Mouse (Mus musculus) left cerebral cortex, adult 2 months (tissue): ENCODE measurements around the gene Tnfsf11. TPM values are rescaled to one million over a fixed set of nuclear protein-coding genes. Genes with fewer than 3 reads are reported as not detected.

Experiments used
- DNase-seq, 2 experiments: peaks; one replicate each; pipeline ENCODE4 v3.0.0; 2021 to 2022; ENCODE audit warnings: low spot score in 2 of 2, mixed read lengths in 1 of 2; ENCODE audit errors: extremely low spot score in 1 of 2
- H3K27ac ChIP-seq: fragments of 200-600 bp; 2 replicates; pipeline ENCODE4 v1.8.1; 2022
- H3K4me3 ChIP-seq: fragments of 200-600 bp; 2 replicates; pipeline ENCODE4 v1.8.1; 2022
- CTCF ChIP-seq: fragments of 200-600 bp; IDR thresholded peaks from 2 replicates; pipeline ENCODE4 v1.8.1; 2022; ENCODE audit warnings: antibody characterized with exemption, mild to moderate bottlenecking, moderate library complexity
- intact Hi-C: fragments of 180-260 bp; cut with DNase I; formaldehyde crosslinking; loops from one replicate; pipeline ENCODE4 v1.15.1; 2025
- microRNA-seq, 2 experiments: library from miRNA; unstranded; fragments of <30 nt; microRNA quantifications; one replicate each; pipeline ENCODE4 v1.2.0; 2021
- total RNA-seq, 2 experiments: library from RNA; stranded (reverse); gene quantifications; 2 replicates each; pipeline ENCODE4 v1.2.3; 2021

Gene Tnfsf11
- total RNA-seq, 2 experiments from 2014 or later, result not detected

GRCm38 (mm10) chr14:78236144-78236543 is 71.7 kb downstream of the Tnfsf11 start:
- H3K27ac ChIP-seq, result no peak overlapping the region
- intact Hi-C loops, result no loop called here

DNA sequence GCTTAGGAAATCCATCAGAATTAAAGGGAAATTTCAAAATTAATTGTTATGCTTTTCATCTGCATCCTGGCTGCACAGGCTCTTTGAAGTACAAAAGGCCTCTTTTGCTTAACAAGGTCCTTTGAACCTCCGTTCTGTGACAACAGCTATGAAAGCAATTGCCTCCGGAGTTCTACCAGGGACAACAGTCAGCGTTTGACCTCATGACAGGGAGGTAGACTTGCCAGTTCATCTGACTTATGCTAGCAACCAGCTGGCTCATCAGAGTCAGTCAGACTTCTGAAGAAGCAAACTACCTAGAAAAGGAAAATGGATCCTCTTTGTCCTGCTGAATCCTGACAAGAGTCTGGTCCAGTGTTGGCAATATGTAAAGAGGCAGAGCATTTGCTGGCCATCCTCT is 72.5 kb downstream of the Tnfsf11 start:
- no peak for DNase-seq
- TF ChIP-seq CTCF, result no peak
- no peak overlapping the region for H3K27ac ChIP-seq
- H3K4me3 ChIP-seq, result no peak overlapping the region
- intact Hi-C loops, result no loop called here

More at GRCm38 (mm10) chr14:78236144-78236543, 71.7 kb downstream of the Tnfsf11 start:
- no peak for DNase-seq
- TF ChIP-seq CTCF, result no peak
- no peak overlapping the region for H3K4me3 ChIP-seq

DNA sequence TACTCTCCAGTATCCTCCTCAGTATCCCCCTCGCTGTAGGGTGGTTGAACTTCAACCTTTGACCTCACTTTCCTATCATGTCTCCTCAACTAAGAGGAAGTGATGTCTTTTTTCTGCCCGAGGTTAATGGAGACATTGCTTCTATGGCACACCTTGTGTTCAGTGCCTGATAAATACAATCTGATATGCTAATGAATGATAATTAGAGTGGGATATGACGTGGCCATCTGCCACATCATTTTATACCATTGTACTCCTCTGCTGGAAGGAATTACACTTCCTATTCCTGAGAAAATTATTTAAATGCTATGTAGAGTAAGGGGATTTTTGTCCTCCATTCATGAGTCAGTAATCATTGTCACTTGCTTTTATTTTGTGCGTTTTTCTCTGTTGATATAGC is 78.8 kb downstream of the Tnfsf11 start:
- TF ChIP-seq CTCF, result no peak
- H3K4me3 ChIP-seq, result no peak overlapping the region
- H3K27ac ChIP-seq, result no peak overlapping the region
- intact Hi-C loops, result loop anchor here (10.0 kb wide), 2 partner anchors 294 to 1084 kb away; no protein-coding TSS in a partner anchor
- no peak for DNase-seq

Small RNA genes within 50 kb of the gene (microRNA-seq; reads per million reads assigned to microRNA genes)
- gene Gm23652, result 0 reads per million in 2 experiments

Other genes with a start within 250 kb of the Tnfsf11 start
- gene Fam216b, start 219.0 kb downstream of the Tnfsf11 start, total RNA-seq, result not detected
- gene Akap11, start 228.8 kb upstream of the Tnfsf11 start, total RNA-seq, result 100 to 1,000 TPM; 172 to 182 TPM